Mouse (Mus musculus): ENCODE measurements around the gene Slc25a26. TPM values are rescaled to one million over a fixed set of nuclear protein-coding genes. Genes with fewer than 3 reads are reported as not detected.

The Slc25a26 gene
- polyA plus RNA-seq, 1 experiment, result 0.08 TPM

DNA sequence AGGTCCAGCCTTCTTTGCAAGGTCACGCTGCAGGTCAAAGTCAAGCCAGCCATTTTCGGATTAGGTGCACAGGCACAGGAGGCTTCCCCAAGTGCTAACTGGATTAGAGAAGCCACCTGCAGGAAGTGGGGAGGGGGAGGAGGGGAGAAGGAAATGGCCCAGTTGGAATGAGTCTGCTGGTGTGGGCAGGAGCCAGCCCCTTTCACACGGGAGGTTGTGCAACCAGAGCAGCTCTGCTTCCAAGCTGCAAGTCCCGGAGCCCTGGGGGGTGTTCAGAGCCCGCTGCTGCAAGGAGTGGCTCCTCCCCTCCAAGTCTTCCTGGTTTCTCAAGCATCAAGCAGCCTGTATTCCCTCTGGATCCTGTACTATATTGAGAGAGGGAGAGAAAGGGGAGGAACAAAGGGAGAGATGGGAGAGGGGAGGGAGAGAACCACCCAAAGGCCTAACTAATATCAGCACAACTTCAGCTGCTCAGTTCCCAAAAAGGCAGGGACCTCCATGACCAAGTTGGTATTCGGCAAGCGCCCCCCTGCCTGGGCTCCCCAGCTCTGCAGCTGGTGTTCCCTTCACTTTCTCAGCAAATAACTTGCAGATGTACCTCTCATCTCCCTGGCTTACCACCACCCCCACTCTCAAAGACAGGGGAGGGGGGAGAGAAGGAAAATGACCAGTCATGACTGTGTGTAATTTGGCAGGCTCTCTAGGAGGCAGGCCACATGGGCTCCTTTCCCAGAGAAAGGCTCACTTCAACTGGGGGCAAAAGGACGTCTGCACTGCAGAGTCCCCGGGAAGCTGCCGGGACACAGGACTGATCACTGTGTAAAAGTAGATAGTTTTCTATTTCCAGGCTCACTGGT, 147.7 kb downstream of the Slc25a26 start:
- no peaks in the 10 kb centered on the region for H3K9me3 ChIP-seq (ENCODE audit: control insufficient read depth, low read length)
- H3K4me3 ChIP-seq (replicated peaks), result no peak overlapping the region
- no peaks in the 10 kb centered on the region for H3K36me3 ChIP-seq (ENCODE audit: control insufficient read depth)
- no peaks in the 10 kb centered on the region for H3K4me1 ChIP-seq (ENCODE audit: control insufficient read depth)
- TF ChIP-seq TAL1 (IDR thresholded peaks at IDR 0.05; ENCODE audit: low read length) (no peak), GATA1 (IDR thresholded peaks at IDR 0.05; ENCODE audit: low read length) (no peak)
- H3K27me3 ChIP-seq (ENCODE audit: control insufficient read depth), result no peaks in the 10 kb centered on the region

DNA sequence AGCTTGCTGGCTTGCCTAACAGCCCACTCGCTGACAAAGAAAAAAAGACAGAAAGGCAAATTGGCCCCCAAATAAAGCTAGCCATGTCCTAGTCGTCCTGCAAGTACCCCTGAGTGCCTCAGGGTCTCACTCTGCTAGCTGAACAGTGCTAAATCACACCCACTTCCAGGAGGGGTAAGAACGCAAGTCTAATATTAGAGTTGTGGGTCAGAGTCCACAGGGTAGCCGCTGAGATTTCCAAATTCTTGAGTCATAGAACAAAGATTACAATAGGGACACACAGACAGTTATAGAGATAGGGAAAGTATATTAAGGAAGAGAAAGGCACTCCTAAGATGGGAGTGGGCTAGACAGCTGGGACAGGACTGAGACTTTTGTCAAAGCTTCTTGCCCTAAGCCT, 148.4 kb downstream of the Slc25a26 start:
- TF ChIP-seq GATA1 (IDR thresholded peaks at IDR 0.05; ENCODE audit: low read length) (no peak), TAL1 (IDR thresholded peaks at IDR 0.05; ENCODE audit: low read length) (no peak)
- H3K9me3 ChIP-seq (ENCODE audit: control insufficient read depth, low read length), result no peaks in the 10 kb centered on the region
- no peaks in the 10 kb centered on the region for H3K4me1 ChIP-seq (ENCODE audit: control insufficient read depth)
- H3K27me3 ChIP-seq (ENCODE audit: control insufficient read depth), result no peaks in the 10 kb centered on the region
- H3K4me3 ChIP-seq (replicated peaks), result no peak overlapping the region
- H3K36me3 ChIP-seq (ENCODE audit: control insufficient read depth), result no peaks in the 10 kb centered on the region

DNA sequence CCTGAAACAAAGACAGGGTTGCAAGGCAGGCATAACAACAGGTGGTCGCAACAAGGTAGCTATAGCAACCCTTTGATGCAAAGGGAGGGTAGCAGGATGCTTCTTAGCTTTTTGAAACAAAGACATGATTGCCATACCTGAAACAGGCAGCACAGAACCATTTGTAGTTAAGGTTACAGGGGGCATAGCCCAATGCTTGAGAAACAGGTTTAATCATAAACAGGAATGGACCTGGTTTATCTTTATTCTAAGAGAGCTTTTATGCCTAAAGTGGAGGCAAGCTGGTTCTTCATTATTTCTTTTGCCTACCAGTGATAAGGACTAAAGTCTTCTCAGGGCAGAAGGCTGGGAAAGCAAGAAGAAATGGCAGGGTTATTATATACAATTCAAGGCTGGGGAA, 149.5 kb downstream of the Slc25a26 start:
- H3K9me3 ChIP-seq (ENCODE audit: control insufficient read depth, low read length), result no peaks in the 10 kb centered on the region
- H3K4me1 ChIP-seq (ENCODE audit: control insufficient read depth), result no peaks in the 10 kb centered on the region
- H3K27me3 ChIP-seq (ENCODE audit: control insufficient read depth), result no peaks in the 10 kb centered on the region
- TF ChIP-seq GATA1 (IDR thresholded peaks at IDR 0.05; ENCODE audit: low read length) (no peak), TAL1 (IDR thresholded peaks at IDR 0.05; ENCODE audit: low read length) (no peak)
- no peaks in the 10 kb centered on the region for H3K36me3 ChIP-seq (ENCODE audit: control insufficient read depth)
- no peak overlapping the region for H3K4me3 ChIP-seq (replicated peaks)

DNA sequence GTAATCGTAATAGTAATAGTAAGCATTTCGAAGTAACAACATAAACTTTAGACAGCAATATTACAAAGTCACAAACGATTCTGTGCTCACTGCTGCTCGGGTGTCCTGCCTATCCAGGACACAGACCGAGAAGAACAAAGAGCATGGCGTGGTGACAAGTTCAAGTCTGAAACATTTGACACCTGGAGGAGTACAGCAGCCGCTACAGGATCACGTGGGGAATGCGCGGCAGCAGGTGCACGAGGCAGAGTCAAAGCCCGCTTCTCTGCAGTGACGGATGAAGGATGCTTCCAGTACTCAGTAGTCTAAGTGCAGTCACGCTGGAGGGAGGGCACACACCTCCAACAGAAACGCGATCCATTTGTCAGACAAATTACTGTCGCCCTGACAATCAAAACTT, 151.4 kb downstream of the Slc25a26 start:
- Histone ChIP-seq H3K36me3 (ENCODE audit: control insufficient read depth) (no peaks in the 10 kb centered on the region), H3K9me3 (ENCODE audit: control insufficient read depth, low read length) (no peaks in the 10 kb centered on the region), H3K27me3 (ENCODE audit: control insufficient read depth) (no peaks in the 10 kb centered on the region), H3K4me3 (replicated peaks) (no peak overlapping the region), H3K4me1 (ENCODE audit: control insufficient read depth) (no peaks in the 10 kb centered on the region)
- TF ChIP-seq TAL1 (IDR thresholded peaks at IDR 0.05; ENCODE audit: low read length) (no peak), GATA1 (IDR thresholded peaks at IDR 0.05; ENCODE audit: low read length) (no peak)

DNA sequence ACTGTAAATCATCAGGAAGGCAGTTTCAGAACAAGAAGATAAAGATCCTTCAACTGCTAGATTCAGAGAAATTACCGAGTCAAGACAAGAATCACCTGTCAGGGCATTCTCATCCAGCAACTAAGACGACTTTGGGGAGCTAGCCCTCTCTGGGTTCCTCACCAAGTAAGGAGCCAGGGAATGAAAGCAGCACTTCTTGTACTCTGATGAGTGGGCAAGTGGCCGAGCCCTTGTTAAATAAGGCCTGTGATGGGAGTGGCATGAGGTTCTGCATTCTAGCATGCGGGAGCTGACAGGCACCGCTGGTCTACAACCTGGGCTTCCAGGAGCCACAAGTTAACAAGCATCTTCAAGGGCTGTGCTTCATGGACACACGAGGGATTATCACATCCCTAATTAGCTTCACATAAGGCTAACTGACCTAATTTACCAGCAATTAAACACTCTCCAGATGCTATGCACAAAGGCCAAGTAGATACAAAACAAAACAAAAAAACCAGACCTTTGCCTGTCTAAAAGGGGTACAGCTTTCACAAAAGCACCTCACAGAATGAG, 152.6 kb downstream of the Slc25a26 start:
- H3K4me1 ChIP-seq (ENCODE audit: control insufficient read depth), result no peaks in the 10 kb centered on the region
- no peaks in the 10 kb centered on the region for H3K27me3 ChIP-seq (ENCODE audit: control insufficient read depth)
- no peaks in the 10 kb centered on the region for H3K36me3 ChIP-seq (ENCODE audit: control insufficient read depth)
- H3K9me3 ChIP-seq (ENCODE audit: control insufficient read depth, low read length), result no peaks in the 10 kb centered on the region
- TF ChIP-seq TAL1 (IDR thresholded peaks at IDR 0.05; ENCODE audit: low read length) (no peak), GATA1 (IDR thresholded peaks at IDR 0.05; ENCODE audit: low read length) (no peak)
- H3K4me3 ChIP-seq (replicated peaks), result no peak overlapping the region

DNA sequence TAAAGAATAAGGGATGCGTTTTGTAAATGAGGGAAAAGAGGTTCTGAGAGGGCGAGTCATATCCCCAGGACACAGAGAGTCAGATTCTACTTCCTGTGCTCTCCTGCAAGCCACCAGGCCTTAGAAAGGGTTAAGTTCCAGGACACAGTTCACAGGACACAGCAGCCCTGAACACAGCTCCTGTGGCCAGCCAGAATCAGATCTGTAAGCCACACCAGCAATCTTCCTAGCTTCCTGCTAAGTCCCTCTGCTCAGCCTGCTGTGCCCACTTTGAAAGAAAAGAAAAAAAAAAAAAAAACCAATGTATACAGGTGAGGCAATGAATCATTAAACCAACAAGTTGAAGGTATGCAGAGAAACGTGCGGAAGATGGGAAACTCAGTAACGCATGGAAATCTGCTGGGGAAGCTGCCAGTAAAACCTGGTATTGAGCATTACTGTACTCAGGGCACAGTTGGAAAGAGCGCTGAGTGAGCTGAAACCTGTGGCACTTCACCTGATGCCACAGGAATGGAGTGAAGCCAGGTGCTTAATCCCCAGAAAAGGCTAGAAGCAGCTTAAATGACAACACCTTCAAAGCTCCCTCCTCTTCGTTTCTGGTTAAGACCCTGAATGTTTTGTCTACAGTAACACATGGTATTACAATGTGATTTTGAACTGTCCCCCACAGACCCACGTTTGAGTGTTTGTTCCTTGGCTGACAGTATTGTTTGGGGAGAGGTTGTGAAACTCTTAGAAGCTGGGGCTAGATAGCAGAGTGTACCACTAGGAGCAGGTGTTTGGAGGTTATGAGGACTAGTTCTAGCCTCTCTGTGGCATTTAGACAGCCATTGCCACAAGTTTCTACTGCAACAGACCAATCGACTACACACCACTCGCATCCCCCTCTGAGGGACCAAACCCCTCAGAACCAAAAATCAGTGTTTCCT, 153.5 kb downstream of the Slc25a26 start:
- no peak overlapping the region for H3K4me3 ChIP-seq (replicated peaks)
- no peaks in the 10 kb centered on the region for H3K4me1 ChIP-seq (ENCODE audit: control insufficient read depth)
- no peaks in the 10 kb centered on the region for H3K27me3 ChIP-seq (ENCODE audit: control insufficient read depth)
- TF ChIP-seq TAL1 (IDR thresholded peaks at IDR 0.05; ENCODE audit: low read length), result no peak
- TF ChIP-seq GATA1 (IDR thresholded peaks at IDR 0.05; ENCODE audit: low read length), result no peak
- no peaks in the 10 kb centered on the region for H3K9me3 ChIP-seq (ENCODE audit: control insufficient read depth, low read length)
- H3K36me3 ChIP-seq (ENCODE audit: control insufficient read depth), result no peaks in the 10 kb centered on the region

Other genes with a start within 250 kb of the Slc25a26 start
- 0.16 and 0.17 TPM in 2 replicates for gene Magi1, start 216.4 kb upstream of the Slc25a26 start, polyA plus RNA-seq (2012)
- gene Lrig1, start 199.8 kb downstream of the Slc25a26 start, polyA plus RNA-seq (2012), result 0.06 and 0.10 TPM in 2 replicates